Mouse (Mus musculus): ENCODE measurements around the gene Plxnd1.

Plxnd1 gene

GRCm38 (mm10) chr6:115994877-115995520 lies at the start of gene Plxnd1:
Plxnd1 (minus strand) TSS chr6:115995005.
- peak; percentile 52 for DNase-seq (ENCODE audit: low spot score)

- DNase-seq (ENCODE audit: low spot score), result no peak
Measured at GRCm38 (mm10) chr6:116044039-116044438, 49.2 kb upstream of the Plxnd1 start.

- DNase-seq (ENCODE audit: low spot score), result no peak
Measured at GRCm38 (mm10) chr6:116038222-116038621, 43.4 kb upstream of the Plxnd1 start.

GRCm38 (mm10) chr6:116037281-116037831 lies 42.6 kb upstream of the Plxnd1 start:
- DNase-seq (ENCODE audit: low spot score), result no peak

- no peak for DNase-seq (ENCODE audit: low spot score)
Measured at GRCm38 (mm10) chr6:116036555-116036954, 41.8 kb upstream of the Plxnd1 start.

GRCm38 (mm10) chr6:116031052-116031451 lies 36.2 kb upstream of the Plxnd1 start:
- DNase-seq (ENCODE audit: low spot score), result no peak

- DNase-seq (ENCODE audit: low spot score), result no peak
Measured at GRCm38 (mm10) chr6:116024666-116025065, 29.9 kb upstream of the Plxnd1 start.

GRCm38 (mm10) chr6:116021961-116022485 lies 27.2 kb upstream of the Plxnd1 start:
- no peak for DNase-seq (ENCODE audit: low spot score)

GRCm38 (mm10) chr6:116015902-116016301 lies 21.1 kb upstream of the Plxnd1 start:
- DNase-seq (ENCODE audit: low spot score), result no peak

GRCm38 (mm10) chr6:116014111-116014510 lies 19.3 kb upstream of the Plxnd1 start:
- no peak for DNase-seq (ENCODE audit: low spot score)

- DNase-seq (ENCODE audit: low spot score), result no peak
Measured at GRCm38 (mm10) chr6:116013687-116014086, 18.9 kb upstream of the Plxnd1 start.

- peak; percentile 75 for DNase-seq (ENCODE audit: low spot score)
Measured at GRCm38 (mm10) chr6:116010541-116010940, 15.7 kb upstream of the Plxnd1 start.

- no peak for DNase-seq (ENCODE audit: low spot score)
Measured at GRCm38 (mm10) chr6:116009426-116009825, 14.6 kb upstream of the Plxnd1 start.

- DNase-seq (ENCODE audit: low spot score), result peak; percentile 52
Measured at GRCm38 (mm10) chr6:116007561-116008173, 12.9 kb upstream of the Plxnd1 start.

- DNase-seq (ENCODE audit: low spot score), result no peak
Measured at GRCm38 (mm10) chr6:116006731-116007130, 11.9 kb upstream of the Plxnd1 start.

- DNase-seq (ENCODE audit: low spot score), result no peak
Measured at GRCm38 (mm10) chr6:116005959-116006288, 11.1 kb upstream of the Plxnd1 start.

GRCm38 (mm10) chr6:116005275-116005958 lies 10.6 kb upstream of the Plxnd1 start:
- DNase-seq (ENCODE audit: low spot score), result no peak

- no peak for DNase-seq (ENCODE audit: low spot score)
Measured at GRCm38 (mm10) chr6:116004716-116005115, 9.9 kb upstream of the Plxnd1 start.

- no peak for DNase-seq (ENCODE audit: low spot score)
Measured at GRCm38 (mm10) chr6:116004069-116004468, 9.3 kb upstream of the Plxnd1 start.

GRCm38 (mm10) chr6:116003516-116003915 lies 8.7 kb upstream of the Plxnd1 start:
- no peak for DNase-seq (ENCODE audit: low spot score)

- DNase-seq (ENCODE audit: low spot score), result no peak
Measured at GRCm38 (mm10) chr6:116002311-116003104, 7.7 kb upstream of the Plxnd1 start.

- no peak for DNase-seq (ENCODE audit: low spot score)
Measured at GRCm38 (mm10) chr6:116000851-116001250, 6.0 kb upstream of the Plxnd1 start.
